Mouse (Mus musculus) small intestine, adult 2 months (tissue): Measurements from ENCODE around the gene Pidd1. TPM values are rescaled to one million over a fixed set of nuclear protein-coding genes. Genes with fewer than 3 reads are reported as not detected.
A peak's percentile ranks its signal among the peaks of the same experiment; 100 is the strongest.

ENCODE experiments used
- H3K27ac ChIP-seq: fragments of 200-500 bp; 2 replicates; pipeline ENCODE4 v1.5.1; 2012; ENCODE audit warnings: low read depth, low read length, control low read depth, inconsistent platforms; ENCODE audit not compliant: insufficient read depth
- H3K27me3 ChIP-seq: fragments of 200-500 bp; 2 replicates; pipeline ENCODE4 v1.6.1; 2012; ENCODE audit warnings: mild to moderate bottlenecking, moderate library complexity, low read length, inconsistent platforms; ENCODE audit not compliant: control insufficient read depth, insufficient read depth
- H3K36me3 ChIP-seq: fragments of 200-500 bp; 2 replicates; pipeline ENCODE4 v1.6.1; 2012; ENCODE audit warnings: mild to moderate bottlenecking, low read length, control low read depth, inconsistent platforms; ENCODE audit not compliant: control insufficient read depth, insufficient read depth
- H3K4me1 ChIP-seq: fragments of 200-500 bp; 2 replicates; pipeline ENCODE4 v1.6.1; 2012; ENCODE audit warnings: low read length, inconsistent platforms, mixed read lengths; ENCODE audit not compliant: control insufficient read depth, insufficient read depth, insufficient read length
- H3K4me3 ChIP-seq: fragments of 200-500 bp; 2 replicates; pipeline ENCODE4 v1.5.1; 2012; ENCODE audit warnings: low read depth, mild to moderate bottlenecking, control low read depth, inconsistent platforms, low read length, moderate library complexity
- CTCF ChIP-seq: fragments of 200-500 bp; IDR thresholded peaks from 2 replicates; pipeline ENCODE4 v1.5.1; 2012; ENCODE audit warnings: low read depth, mild to moderate bottlenecking, control low read depth, inconsistent platforms, low read length, moderate library complexity, mixed read lengths; ENCODE audit not compliant: insufficient replicate concordance, insufficient read length; ENCODE audit errors: extremely low read depth
- POLR2A ChIP-seq: fragments of 200-500 bp; IDR thresholded peaks from 2 replicates; pipeline ENCODE4 v1.6.1; 2012; ENCODE audit warnings: low read depth, mild to moderate bottlenecking, control low read depth, inconsistent platforms, low read length, moderate library complexity
- WGBS: fragments of 180-500 bp; shearing (Covaris S2); methylation state at CpG from one replicate; pipeline ENCODE4 v1.1.7; 2018; 5-methylcytosine and 5-hydroxymethylcytosine counted together
- polyA plus RNA-seq: library from polyadenylated mRNA; depleted of rRNA; stranded (reverse); fragments of >200 nt; gene quantifications from 2 replicates; pipeline ENCODE4 v1.2.3, GENCODE M21; 2012

Pidd1 gene
- polyA plus RNA-seq, 1 experiment = 13.9 TPM

DNA sequence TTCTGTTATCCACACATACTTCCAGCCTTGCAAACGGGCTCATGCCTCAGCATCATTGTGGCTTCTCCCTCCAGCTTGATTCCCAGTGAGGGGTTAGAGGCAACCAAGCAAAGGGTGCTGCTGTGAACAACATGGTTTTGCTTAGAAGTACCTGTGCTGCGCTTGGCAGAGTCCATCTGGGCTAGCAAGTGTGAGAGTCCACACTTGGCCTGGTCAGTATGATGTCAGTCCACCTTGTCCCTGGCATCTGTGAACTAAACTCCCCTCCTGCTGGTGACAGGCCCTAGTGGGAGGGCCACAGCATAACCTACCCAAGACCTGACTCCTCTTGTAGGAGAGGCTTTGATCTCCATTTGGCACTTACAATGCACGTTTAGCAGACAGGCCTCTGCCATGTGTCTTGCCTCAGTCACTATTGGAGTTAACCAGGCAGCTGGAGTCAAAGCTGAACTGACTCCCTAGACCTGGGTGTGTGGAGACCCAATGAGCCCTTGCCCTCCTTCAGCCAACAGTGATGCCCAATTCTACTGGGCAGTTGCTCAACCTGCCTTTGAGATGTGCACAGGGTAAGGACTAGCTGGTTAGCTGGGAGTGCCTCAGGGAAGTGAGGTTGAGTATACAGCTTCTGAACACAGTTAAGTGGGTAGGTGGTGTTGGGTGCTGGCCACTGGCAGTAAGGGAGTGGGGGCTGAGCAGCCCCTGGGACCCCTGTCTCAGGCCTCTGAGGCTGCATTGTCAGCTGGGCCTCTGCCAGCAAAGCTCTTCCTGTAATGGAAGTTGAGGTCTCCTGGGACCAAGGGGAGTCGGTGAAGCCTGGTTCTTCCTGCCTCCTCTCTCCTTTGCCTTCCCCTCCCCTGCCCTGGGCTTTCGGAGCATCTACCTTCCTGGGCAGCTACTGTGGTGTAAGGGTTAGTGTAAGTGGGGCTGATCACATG is 40.6 kb upstream of the Pidd1 start:
- Histone ChIP-seq H3K36me3 (no peaks in the 10 kb centered on the region), H3K27me3 (peaks cover 17% of the 10 kb centered on the region), H3K27ac (no peak overlapping the region), H3K4me1 (peaks cover 13% of the 10 kb centered on the region), H3K4me3 (no peak overlapping the region)
- no peak for TF ChIP-seq POLR2A
- no peak for TF ChIP-seq CTCF
- 87% methylated on average over 5 of the region's 5 CpGs for WGBS

DNA sequence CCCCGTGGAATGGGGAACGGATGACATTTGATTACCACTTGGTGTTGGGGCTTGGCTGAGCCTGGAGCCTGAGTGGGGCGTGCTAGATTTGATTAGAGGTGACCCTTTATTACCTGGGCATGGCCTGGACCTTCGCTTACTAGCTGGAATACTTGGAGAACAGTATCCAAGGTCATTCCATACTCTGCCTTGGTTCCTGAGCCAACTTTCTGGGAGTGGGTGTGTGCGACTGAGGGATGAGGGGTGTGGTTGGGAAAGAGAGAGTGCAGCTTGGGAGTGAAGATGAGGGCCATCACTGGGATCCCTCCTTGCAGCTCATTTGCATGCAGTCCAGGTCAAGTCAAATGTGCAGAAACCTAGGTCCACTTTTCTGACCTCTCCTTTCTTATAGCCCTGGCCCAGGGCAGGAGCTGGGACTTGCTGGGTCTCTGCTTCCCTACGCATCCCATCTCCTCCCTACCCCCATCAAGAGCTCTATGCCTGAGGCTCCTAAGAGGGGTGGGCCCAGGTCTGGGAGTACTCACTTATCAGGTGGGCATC is 39.4 kb upstream of the Pidd1 start:
- no peak overlapping the region for H3K4me3 ChIP-seq
- 43% methylated on average over 6 of the region's 6 CpGs for WGBS
- H3K4me1 ChIP-seq = peaks cover 13% of the 10 kb centered on the region
- no peaks in the 10 kb centered on the region for H3K36me3 ChIP-seq
- no peak overlapping the region for H3K27ac ChIP-seq
- TF ChIP-seq CTCF = no peak
- no peak for TF ChIP-seq POLR2A
- H3K27me3 ChIP-seq = peaks cover 17% of the 10 kb centered on the region

DNA sequence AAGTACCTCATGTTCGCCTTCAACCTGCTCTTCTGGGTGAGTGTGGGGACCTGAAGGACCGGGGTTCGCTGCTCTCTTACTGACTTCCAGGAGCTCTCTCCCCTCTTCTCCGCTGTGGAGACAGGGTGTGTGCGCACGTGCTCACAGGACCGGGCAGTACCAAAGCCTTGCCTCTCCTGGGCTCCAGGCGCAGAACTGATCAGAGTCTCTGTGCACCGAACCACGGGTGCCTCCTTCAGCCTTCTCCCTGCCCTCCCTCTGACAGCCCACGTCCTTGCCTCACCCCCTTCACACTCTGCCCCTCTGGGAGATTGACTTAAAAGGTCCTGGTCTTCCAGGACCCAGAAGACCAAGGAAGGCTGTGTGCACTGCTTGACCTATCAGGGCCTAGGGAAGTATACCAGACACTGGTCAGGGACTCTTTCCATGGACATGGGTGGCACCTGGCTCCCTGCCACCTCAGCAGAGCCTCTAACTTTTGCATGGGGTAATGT is 38.8 kb upstream of the Pidd1 start:
- no peaks in the 10 kb centered on the region for H3K36me3 ChIP-seq
- peaks cover 17% of the 10 kb centered on the region for H3K27me3 ChIP-seq
- TF ChIP-seq CTCF (no peak), POLR2A (no peak)
- 21% methylated on average over 11 of the region's 11 CpGs for WGBS
- H3K4me3 ChIP-seq = peak overlapping the region; percentile 64
- H3K27ac ChIP-seq = no peak overlapping the region
- H3K4me1 ChIP-seq = peaks cover 13% of the 10 kb centered on the region

DNA sequence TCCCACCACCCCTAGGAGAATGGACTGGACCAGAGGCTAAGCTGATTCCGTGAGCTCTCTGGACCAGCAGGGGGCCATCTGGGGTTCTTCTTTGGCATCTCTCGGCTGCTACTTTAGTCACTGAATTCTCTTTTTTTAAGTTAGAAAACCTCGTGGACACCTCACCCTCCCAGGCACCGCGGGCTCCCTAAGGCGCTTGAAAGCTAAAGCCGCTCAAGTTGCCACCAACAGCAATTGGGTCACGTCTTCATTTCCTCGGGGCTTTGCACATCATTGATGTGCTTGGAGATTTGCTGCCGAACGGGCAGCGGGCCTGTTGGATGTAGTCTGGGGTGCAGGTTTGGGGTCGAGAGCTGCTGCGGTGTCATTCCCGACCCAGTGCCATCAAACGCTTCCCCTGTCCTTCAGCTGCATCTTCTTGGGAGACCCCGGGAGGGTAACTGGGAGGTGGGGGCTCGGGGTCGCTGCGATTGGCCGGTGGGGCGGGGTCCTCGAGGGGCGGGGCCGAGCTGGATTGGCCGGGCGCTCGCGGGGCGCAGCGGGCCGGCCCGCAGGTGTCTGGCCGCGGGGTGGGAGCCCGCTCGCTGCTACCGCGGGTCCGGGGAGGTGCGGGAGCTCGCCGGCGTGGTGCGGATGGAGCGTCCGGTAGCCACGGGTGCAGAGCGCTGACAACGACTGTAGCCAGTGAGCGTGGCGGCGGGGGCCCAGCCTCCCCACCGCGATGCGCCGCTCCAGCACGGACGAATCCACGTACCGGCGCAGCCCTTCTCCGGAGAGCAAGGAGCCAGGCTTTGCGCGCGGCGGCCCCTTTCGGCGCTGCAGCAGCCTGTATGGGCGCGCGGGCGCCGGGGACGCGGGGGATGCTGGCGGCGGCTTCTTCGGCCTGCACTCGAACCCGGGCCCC is 37.9 kb upstream of the Pidd1 start:
- Histone ChIP-seq H3K27me3 (peaks cover 17% of the 10 kb centered on the region), H3K4me1 (peaks cover 18% of the 10 kb centered on the region), H3K27ac (no peak overlapping the region), H3K36me3 (no peaks in the 10 kb centered on the region), H3K4me3 (peak overlapping the region; percentile 64)
- 2% methylated on average over 80 of the region's 81 CpGs for WGBS
- TF ChIP-seq POLR2A (no peak), CTCF (peak; percentile 58; the same call in 1 of the 2 replicates)

DNA sequence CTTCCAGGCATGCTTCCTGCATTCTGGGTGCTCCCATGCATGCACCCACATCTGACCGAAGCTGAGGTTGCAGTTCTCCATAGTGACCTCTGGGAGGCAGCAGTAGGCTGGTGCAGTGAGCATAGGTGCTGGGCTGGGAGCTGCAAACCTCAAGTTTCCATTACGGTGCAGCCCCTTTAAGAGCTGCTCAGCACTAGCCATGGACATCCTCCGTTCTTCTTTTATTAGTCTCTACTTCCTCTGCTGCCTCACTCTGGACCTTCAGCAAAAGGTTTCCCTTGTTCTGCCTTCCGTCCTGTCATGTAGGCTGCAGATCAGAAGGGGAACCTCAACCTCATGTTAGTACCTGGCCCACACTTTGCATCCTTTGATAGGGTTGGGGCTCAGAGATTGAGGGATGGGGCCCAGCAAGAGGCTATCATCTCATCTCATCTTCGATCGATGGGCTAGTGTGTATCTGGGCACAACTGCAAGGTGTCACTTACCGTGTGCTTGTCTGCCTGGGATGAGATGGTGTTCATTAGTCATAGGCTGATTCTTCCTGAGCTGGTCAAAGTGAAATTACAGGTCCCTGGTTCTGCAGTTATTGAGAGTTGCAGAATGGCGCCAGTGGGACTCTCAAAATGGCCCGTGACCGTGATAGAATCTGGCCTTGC is 37.1 kb upstream of the Pidd1 start:
- H3K27ac ChIP-seq = no peak overlapping the region
- H3K4me1 ChIP-seq = peaks cover 25% of the 10 kb centered on the region
- no peaks in the 10 kb centered on the region for H3K36me3 ChIP-seq
- peak overlapping the region; percentile 64; the same call in 1 of the 2 replicates for H3K4me3 ChIP-seq
- H3K27me3 ChIP-seq = peaks cover 17% of the 10 kb centered on the region
- TF ChIP-seq POLR2A (no peak), CTCF (peak; percentile 91; the same call in 1 of the 2 replicates)
- 9% methylated on average over 10 of the region's 10 CpGs for WGBS

DNA sequence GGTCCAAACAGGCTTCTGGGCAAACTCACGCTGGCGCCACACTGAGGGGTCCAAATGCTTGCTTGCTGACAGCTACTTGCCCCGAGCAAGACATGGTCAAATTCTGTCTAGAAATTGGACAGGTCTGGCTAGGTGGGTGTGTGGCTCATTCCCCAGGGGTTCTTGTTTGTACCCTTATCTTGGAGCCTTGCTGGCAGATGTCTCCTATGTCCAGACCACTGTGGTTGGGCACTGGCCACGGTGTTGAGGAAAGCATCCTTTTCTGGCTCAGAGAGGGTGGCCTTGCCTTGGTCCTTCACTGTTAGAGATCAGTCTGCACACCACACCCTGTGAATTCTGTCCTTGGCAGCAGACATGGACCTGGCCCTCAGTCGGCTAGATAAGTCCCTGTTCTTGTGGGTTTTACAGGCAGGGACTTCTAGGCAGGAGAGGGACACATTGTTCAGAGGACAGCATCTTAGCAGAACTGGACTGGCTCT is 34.5 kb upstream of the Pidd1 start:
- Histone ChIP-seq H3K4me1 (peaks cover 36% of the 10 kb centered on the region), H3K27ac (no peak overlapping the region), H3K27me3 (peaks cover 17% of the 10 kb centered on the region), H3K36me3 (no peaks in the 10 kb centered on the region), H3K4me3 (no peak overlapping the region)
- no peak for TF ChIP-seq CTCF
- WGBS = 56% methylated on average over 5 of the region's 5 CpGs
